Mouse (Mus musculus) hindbrain, embryonic 10.5 days (tissue): Measurements from ENCODE around the gene Ccl7. TPM values are rescaled to one million over a fixed set of nuclear protein-coding genes. Genes with fewer than 3 reads are reported as not detected.

ENCODE experiments used
- DNase-seq: peaks from one replicate; pipeline ENCODE4 v3.0.0-alpha.2; 2017; ENCODE audit warnings: low spot score
- H3K27ac ChIP-seq: fragments of 300-500 bp; sonication (generic); 2 replicates; pipeline ENCODE4 v1.5.1; 2016; ENCODE audit warnings: mild to moderate bottlenecking, moderate library complexity
- H3K27me3 ChIP-seq: fragments of 300-500 bp; sonication (generic); 2 replicates; pipeline ENCODE4 v1.6.1; 2016; ENCODE audit warnings: mild to moderate bottlenecking; ENCODE audit not compliant: poor library complexity, insufficient read depth, severe bottlenecking
- H3K36me3 ChIP-seq: fragments of 300-500 bp; sonication (generic); 2 replicates; pipeline ENCODE4 v1.6.1; 2016; ENCODE audit warnings: mild to moderate bottlenecking, moderate library complexity
- H3K4me1 ChIP-seq: fragments of 300-500 bp; sonication (generic); replicated peaks from 2 replicates; pipeline ENCODE4 v1.6.1; 2016; ENCODE audit warnings: mild to moderate bottlenecking
- H3K4me3 ChIP-seq: fragments of 300-500 bp; sonication (generic); 2 replicates; pipeline ENCODE4 v1.5.1; 2016; ENCODE audit warnings: mild to moderate bottlenecking, moderate library complexity
- H3K9me3 ChIP-seq: fragments of 300-500 bp; sonication (generic); 2 replicates; pipeline ENCODE4 v1.6.1; 2016; ENCODE audit warnings: mild to moderate bottlenecking, moderate library complexity
- WGBS: fragments of 180-500 bp; shearing (Covaris S2); methylation state at CpG from one replicate; pipeline ENCODE4 v1.1.7; 2016; 5-methylcytosine and 5-hydroxymethylcytosine counted together
- polyA plus RNA-seq: library from polyadenylated mRNA; unstranded; fragments of >200 nt; fragmentation: Nextera tagmentation; extraction: Ambion mirVana; gene quantifications from 2 replicates; pipeline ENCODE4 v1.2.1, GENCODE M21; 2016

Gene Ccl7
- polyA plus RNA-seq, 1 experiment from 2014 or later: not detected

- no peaks in the 10 kb centered on the region for H3K9me3 ChIP-seq
- no peak overlapping the region for H3K4me3 ChIP-seq
- no peak overlapping the region for H3K27ac ChIP-seq
- no peaks in the 10 kb centered on the region for H3K36me3 ChIP-seq
- 82% methylated on average over 3 of the region's 3 CpGs for WGBS
- DNase-seq: no peak
- no peaks in the 10 kb centered on the region for H3K4me1 ChIP-seq
- no peaks in the 10 kb centered on the region for H3K27me3 ChIP-seq
These were observed 35.4 kb downstream of the Ccl7 start for GRCm38 (mm10) chr11:82080865-82081264.

- Histone ChIP-seq H3K4me3 (no peak overlapping the region), H3K27ac (no peak overlapping the region), H3K4me1 (0 out of 2 replicates have a peak, but pooled peaks cover 3% of the 10 kb centered on the region), H3K36me3 (no peaks in the 10 kb centered on the region), H3K9me3 (no peaks in the 10 kb centered on the region), H3K27me3 (no peaks in the 10 kb centered on the region)
- no peak for DNase-seq
- WGBS: 91% methylated on average over 3 of the region's 3 CpGs
These were observed 38.8 kb downstream of the Ccl7 start for GRCm38 (mm10) chr11:82084360-82084759.

Other genes starting within 250 kb of the Ccl7 start
- 0.12 and 0.15 TPM in 2 replicates for gene 5530401A14Rik, start 185.0 kb upstream of the Ccl7 start, polyA plus RNA-seq
- gene Asic2, start 77.3 kb upstream of the Ccl7 start, polyA plus RNA-seq: 1.6 and 2.6 TPM in 2 replicates
- 0.80 and 1.0 TPM in 2 replicates for gene Ccl2, start 10.1 kb upstream of the Ccl7 start, polyA plus RNA-seq
- gene Gm17268, start 7.2 kb upstream of the Ccl7 start, polyA plus RNA-seq: not detected in 2 replicates
- not detected in 2 replicates for gene Ccl11, start 12.1 kb downstream of the Ccl7 start, polyA plus RNA-seq
- gene Ccl12, start 56.1 kb downstream of the Ccl7 start, polyA plus RNA-seq: 0.56 and 1.3 TPM in 2 replicates
- gene Ccl8, start 69.5 kb downstream of the Ccl7 start, polyA plus RNA-seq: not detected in 2 replicates